Mouse (Mus musculus): ENCODE measurements around the gene Mrpl55.

Mrpl55 gene

GRCm38 (mm10) chr11:59202081-59202995 is at the start of gene Mrpl55:
Mrpl55 (plus strand) TSS chr11:59202486.
- peak; percentile 79 for DNase-seq (ENCODE audit: low read depth)

DNA sequence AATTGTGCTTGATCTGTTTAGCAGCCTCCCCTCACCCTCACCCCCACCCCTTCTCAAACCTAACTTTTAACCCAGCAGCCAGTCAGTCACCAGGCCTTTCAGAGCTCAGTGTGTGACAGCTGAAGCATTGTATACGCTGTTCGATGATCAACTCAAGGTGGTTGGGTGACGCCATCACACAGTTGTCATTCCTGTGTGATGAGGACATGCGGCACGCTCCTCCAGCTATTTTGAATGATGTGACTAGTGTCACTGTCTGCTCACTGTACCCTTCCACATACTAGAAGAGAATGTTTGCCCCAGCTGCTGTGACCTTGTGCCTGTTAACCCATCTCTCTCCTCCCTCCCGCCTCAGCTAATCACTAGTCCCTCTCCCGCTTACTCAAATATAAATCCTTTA is 48.1 kb upstream of the Mrpl55 start:
- DNase-seq (ENCODE audit: low read depth) = no peak

- DNase-seq (ENCODE audit: low read depth) = no peak
Measured at GRCm38 (mm10) chr11:59155900-59156299, 46.4 kb upstream of the Mrpl55 start.

GRCm38 (mm10) chr11:59159099-59159498 is 43.2 kb upstream of the Mrpl55 start:
- no peak for DNase-seq (ENCODE audit: low read depth)

- no peak for DNase-seq (ENCODE audit: low read depth)
Measured at GRCm38 (mm10) chr11:59159558-59159957, 42.7 kb upstream of the Mrpl55 start.

- DNase-seq (ENCODE audit: low read depth) = no peak
Measured at GRCm38 (mm10) chr11:59161398-59161797, 40.9 kb upstream of the Mrpl55 start.

DNA sequence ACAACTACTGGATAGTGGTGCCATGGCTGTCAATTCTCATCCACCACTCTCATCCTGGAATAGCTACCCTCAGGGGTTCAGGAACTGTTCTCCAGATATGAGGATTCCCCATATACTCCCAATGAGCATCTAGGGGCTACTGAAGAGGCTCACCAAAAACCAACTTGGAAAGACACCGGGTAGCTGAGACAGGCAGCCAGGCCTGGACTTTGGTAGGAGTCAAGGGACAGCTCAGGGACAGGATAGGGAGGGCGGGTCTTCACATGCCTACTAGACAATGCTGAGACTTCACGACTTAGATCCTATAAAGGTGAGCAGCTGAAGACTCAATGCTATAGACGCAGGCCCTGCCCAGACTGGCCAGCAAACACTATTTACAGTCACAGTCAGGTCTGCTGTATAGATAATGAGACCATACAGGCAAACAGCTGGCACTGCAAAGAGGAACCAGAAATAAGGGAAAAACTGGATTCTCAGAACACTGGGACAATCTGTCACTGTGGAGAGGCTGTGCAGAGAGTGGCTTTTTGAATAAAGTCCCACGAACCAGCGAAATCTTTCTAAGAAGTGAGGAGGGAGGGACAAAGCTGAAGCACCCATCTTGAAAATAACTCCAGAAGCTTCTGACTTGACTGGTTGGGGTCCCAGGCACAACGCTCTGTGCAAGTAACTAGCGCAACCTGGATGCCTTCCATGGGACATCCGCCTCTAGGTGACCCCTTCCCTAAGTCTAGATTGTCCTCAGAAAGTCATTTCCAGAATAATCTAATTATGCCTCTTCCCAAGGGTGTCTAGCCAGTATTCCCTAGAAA is 39.6 kb upstream of the Mrpl55 start:
- DNase-seq (ENCODE audit: low read depth) = no peak

GRCm38 (mm10) chr11:59163255-59164236 is 38.7 kb upstream of the Mrpl55 start, which contains the start of gene Iba57:
Iba57 (minus strand) TSS chr11:59163739.
- peak; percentile 91 for DNase-seq (ENCODE audit: low read depth)

DNA sequence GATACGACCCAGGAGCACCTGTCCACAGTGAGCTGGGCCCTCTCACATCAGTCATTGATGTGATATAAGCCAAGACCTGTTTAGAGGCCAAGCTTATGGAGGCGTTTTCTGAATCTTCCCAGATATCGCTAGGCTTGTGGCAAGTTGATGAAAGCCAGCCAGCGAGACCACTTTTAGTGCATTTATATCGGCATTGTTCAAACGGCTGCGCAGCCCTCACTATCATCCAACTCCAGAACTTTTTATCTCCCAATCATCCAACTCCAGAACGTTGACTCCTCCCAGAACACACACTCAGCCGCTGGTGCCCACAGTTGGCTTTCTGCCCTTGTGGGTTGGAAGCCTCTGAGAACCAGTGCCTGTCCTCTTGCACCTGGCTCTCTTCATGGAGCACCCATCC is 37.9 kb upstream of the Mrpl55 start:
- DNase-seq (ENCODE audit: low read depth) = peak; percentile 43

DNA sequence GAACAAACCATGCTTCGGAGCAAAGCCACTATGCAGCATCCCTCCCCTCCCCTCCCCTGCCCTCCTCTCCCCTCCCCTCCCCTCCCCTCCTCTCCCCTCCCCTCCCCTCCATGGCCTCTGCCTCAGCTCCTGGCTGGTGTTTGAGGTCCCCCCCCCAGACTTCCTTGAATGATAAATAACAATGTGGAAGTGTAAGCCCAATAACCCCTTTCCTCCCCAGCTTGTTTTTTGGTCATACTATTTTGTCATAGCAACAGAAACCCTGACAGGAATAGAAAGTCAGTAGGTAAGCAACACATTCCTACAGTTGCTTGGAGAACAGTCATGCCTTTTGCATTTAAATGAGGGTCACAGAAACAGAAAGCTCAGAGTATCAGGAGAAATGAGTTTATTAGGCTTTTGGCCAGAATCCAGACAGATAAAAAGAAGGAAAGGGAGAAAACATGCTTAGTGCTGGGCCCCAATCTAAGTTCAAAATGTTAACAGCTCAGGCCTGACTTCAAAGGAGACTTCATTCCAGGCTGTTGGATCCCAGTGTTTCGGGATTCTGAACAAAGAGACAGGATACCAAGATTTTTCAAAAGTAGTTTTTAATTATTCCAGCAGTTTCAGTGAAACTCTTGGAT is 36.6 kb upstream of the Mrpl55 start:
- DNase-seq (ENCODE audit: low read depth) = no peak

DNA sequence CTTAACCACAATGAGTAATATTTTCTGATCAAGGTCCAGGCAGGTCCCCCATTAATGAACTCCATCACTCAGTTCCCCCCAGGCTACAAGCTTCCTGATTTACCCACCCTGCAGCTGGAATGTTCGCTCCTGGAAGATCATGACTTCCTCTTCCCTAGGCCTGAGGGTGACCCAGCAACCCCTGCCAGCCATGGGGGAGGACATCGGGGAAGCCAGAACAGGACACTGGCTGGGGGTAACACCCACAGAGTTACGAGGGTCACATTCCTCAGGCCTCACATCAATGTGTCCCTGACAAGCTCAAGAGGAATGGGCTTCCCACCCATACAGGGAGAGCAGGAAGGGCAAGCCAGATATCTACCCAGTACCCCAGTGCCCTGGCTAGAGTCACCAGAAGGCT is 32.5 kb upstream of the Mrpl55 start:
- DNase-seq (ENCODE audit: low read depth) = no peak

DNA sequence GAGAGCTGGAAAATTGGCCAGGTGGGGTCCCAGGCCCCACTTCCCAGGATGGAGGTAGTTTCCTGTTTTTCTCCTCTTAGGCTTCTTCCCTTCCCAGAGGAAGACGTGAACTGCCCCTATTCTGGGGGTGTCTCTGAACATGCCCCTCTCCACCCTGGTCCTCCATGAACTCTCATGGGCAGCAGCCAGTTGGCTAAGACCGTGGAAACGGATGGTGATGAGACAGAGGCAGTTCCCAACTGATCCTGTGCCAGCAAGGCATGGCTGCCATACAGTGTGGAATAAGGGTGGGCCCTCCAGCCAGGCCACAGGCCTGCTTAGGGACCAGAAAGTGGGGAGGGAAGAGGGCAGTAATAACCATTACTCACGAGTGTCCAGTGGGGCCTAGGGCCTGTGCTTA is 31.7 kb upstream of the Mrpl55 start:
- no peak for DNase-seq (ENCODE audit: low read depth)

DNA sequence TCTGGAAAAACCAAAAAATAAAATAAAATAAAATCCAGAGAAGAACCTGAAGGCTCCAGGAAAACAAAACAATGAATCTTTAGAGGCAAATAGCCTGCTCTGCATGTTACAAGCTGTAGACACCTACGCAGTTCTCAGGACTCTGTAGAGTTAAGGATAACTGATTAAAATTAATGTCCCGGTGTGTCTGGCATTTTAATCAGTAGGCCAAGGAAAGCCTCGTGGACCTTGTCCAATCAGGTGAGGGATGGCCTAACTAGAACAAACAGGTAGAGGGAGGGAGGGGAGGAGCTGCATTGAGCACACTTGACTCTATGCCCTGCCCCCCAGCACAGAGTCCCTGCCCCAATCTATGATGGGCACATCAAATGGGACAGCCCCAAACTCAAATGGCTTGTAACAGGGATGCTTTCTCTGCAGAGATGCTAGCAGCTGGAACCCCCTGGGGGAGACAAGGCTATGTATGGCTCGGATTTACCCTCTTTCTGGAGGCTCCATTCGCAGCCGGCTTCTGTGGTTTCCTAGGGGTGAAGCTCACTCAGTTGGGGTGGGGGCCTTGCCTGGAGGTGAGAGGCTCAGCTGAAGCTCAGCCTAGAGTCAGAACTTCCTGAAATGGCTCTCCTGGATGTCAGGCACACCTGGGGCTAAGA is 28.0 kb upstream of the Mrpl55 start:
- no peak for DNase-seq (ENCODE audit: low read depth)

DNA sequence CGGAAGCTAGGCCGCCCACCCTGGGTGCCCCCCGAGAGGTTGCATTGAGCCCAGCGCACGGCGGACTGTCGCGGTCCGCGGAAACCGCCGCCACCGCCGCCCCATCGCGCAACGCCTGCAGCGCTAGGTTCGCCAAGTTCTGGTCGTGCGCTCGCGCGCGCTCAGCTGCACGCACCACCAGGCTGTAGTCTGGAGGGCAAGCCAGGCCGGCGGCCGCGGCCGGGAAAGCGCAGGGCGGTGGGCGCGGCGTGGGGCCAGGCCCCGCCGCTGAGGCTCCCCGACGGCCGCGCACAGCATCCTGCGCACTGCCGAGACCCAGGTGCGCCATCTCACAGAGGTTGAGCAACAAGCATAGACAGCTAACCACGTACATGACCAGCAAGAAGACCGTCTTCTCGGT is 25.8 kb upstream of the Mrpl55 start:
- no peak for DNase-seq (ENCODE audit: low read depth)

DNA sequence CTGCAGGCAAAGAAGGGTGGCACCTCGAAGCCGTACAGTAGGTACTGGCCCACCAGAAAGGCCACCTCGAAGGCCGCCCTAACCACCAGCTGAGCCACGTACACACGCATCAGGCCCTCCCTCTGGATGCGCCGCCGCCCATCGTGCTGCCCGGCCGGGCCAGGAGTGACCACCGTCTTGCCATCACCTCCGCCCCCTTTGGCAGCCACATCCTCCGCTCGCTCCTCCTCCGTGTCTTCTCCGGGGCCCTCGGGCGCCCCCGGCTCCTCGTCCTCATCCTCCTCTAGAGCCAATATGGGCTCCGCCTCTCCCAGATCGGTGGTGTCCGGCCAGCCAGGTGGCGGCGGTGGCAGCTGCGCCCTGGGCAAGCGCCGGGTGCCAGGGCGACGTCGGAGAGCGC is 25.4 kb upstream of the Mrpl55 start:
- no peak for DNase-seq (ENCODE audit: low read depth)

- no peak for DNase-seq (ENCODE audit: low read depth)
Measured at GRCm38 (mm10) chr11:59182864-59183331, 19.4 kb upstream of the Mrpl55 start, which contains the start of gene Gjc2. Gjc2 (minus strand) TSS chr11:59183213.

GRCm38 (mm10) chr11:59183821-59184220 is 18.5 kb upstream of the Mrpl55 start:
- no peak for DNase-seq (ENCODE audit: low read depth)

- no peak for DNase-seq (ENCODE audit: low read depth)
Measured at GRCm38 (mm10) chr11:59185490-59185889, 16.8 kb upstream of the Mrpl55 start.

GRCm38 (mm10) chr11:59187706-59188105 is 14.6 kb upstream of the Mrpl55 start:
- DNase-seq (ENCODE audit: low read depth) = no peak

DNA sequence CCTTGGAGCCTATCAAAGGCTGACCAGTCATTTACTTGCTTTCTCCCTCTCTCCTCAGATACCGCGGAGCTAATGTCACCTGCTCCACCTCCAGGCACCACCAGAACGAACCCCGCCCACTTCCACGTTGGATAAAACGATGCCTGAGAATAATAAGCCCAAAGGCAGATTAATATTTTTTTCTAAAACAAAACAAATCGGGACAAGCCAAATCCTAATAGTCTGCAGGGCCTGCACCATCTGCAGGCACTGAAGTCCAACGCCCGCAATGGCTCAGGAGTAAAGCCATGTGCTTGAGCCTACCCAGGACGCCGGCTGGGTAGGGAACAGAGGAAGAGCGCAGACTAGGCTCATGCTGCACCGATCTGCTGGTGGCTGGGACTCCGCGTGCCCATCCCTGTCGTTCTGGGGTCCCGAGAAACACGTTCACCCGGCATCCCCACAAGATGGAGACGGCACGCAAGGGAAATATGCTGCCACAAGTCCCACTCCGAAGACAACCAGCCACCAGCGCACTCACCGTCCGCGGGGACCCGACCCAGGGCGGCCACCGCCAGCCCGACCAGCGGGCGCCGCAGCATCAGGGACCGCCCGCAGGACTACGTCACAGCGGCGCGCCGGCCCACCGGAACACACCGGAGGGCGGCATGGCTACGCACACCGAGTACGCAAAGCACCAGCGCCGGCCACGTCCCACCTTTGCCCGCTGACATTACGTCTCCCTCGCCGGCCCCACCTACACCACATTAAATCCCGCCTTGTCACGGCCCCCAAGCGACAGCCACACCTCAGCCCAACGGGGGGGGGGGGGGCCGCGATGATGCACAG is 10.8 kb upstream of the Mrpl55 start:
- peak; percentile 71 for DNase-seq (ENCODE audit: low read depth)

All from c-Kit-positive CD71-negative TER-119-negative erythroid progenitor cells, embryonic 14.5 days (primary cell).